Comparison of ENCODE assay signal across 17 mouse cellular contexts in genomic region chr7:100736131-100736530, GRCm38 (mm10).
"Had no signal": no experiment of that assay in that cellular context is flagged by ENCODE, and none has a peak within 500 bp of the region (broad histone marks: within the 10 kb centered on the region; RNA-seq: fewer than 3 reads in every experiment).

No protein-coding gene starts in this region.

- H3K4me3 ChIP-seq: layer of hippocampus, adult 2 months; midbrain, embryonic 10.5 days; midbrain, embryonic 13.5 days; myocyte had no signal

- DNase-seq: kidney, adult 2 months; kidney, postnatal 25 days; layer of hippocampus, adult 9-11 months; lung, embryonic 14.5 days; lung, postnatal 36 days; thymus, adult 2 months; thymus, postnatal 14 days; thymus, postnatal 4 days had no signal

- H3K9me3 ChIP-seq: midbrain, embryonic 10.5 days; midbrain, embryonic 13.5 days had no signal

- H3K4me1 ChIP-seq: midbrain, embryonic 10.5 days had no signal

- ATAC-seq: intestine, postnatal 0 days; lung, postnatal 0 days; midbrain, embryonic 13.5 days; midbrain, embryonic 16.5 days had no signal

- H3K4me2 ChIP-seq: lung, embryonic 14.5 days; midbrain, embryonic 13.5 days had no signal

- H3K27me3 ChIP-seq: midbrain, embryonic 13.5 days had no signal

- H3K9ac ChIP-seq: lung, embryonic 14.5 days; midbrain, embryonic 13.5 days had no signal

- H3K36me3 ChIP-seq: midbrain, embryonic 13.5 days had no signal

- H3K27ac ChIP-seq: kidney, postnatal 0 days; layer of hippocampus, adult 2 months; midbrain, embryonic 10.5 days; midbrain, embryonic 13.5 days; stomach, postnatal 0 days had no signal
